ENCODE assay signal across 8 mouse cellular contexts in the genomic region with DNA sequence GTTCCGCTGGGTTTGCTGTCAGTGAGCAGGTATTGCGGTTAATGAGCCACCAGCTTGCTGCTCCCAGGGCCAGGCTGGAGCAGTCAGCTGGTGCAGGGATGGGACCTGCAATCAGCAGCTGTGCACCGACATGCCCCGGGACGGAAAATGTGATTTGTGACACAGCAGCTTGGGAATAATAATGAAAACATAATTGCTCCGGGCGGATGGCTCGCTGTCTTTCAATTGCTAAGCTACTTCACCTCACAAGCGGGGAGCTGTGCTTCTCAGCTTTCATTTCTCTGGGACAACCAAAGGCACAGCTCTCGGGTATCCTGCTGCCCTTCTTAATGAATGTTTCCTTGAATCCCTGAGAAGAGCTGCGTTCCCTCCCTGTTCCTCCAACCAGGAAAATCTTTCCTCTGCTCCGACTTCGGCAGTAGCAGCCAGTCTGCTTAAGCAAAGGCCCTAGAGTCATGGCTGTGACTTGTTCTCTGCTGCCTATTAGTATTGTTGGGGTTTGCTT.
A peak's percentile ranks its signal among the peaks of the same experiment; 100 is the strongest.
DNase-seq lines count a peak whose midpoint lies in the region; ATAC-seq and TF ChIP-seq lines count a peak whose summit lies in the region.

No protein-coding gene starts in this region.

- peak overlapping the region; percentile 45 for H3K4me3 ChIP-seq in embryonic facial prominence, embryonic 14.5 days (ENCODE audit: low read depth, low read length)
- peak overlapping the region; percentile 42 for H3K4me3 ChIP-seq in heart, postnatal 0 days (ENCODE audit: low read depth, low read length)
- H3K4me3 ChIP-seq in liver, embryonic 12.5 days = no peak overlapping the region; the same call in 1 of the 2 replicates

- H3K27me3 ChIP-seq in embryonic facial prominence, embryonic 14.5 days (replicated peaks; ENCODE audit: control insufficient read depth, insufficient read depth, low read length) = no peaks in the 10 kb centered on the region
- no peaks in the 10 kb centered on the region for H3K27me3 ChIP-seq in heart, postnatal 0 days (ENCODE audit: control insufficient read depth, insufficient read depth, low read length)
- H3K27me3 ChIP-seq in liver, embryonic 12.5 days (replicated peaks) = no peaks in the 10 kb centered on the region

- peaks cover 8% of the 10 kb centered on the region for H3K4me1 ChIP-seq in embryonic facial prominence, embryonic 14.5 days (ENCODE audit: control insufficient read depth, insufficient read depth, low read length)
- H3K4me1 ChIP-seq in heart, postnatal 0 days (ENCODE audit: control insufficient read depth, insufficient read depth) = no peaks in the 10 kb centered on the region
- no peaks in the 10 kb centered on the region for H3K4me1 ChIP-seq in liver, embryonic 12.5 days

- peak overlapping the region; percentile 76 for H3K4me2 ChIP-seq in embryonic facial prominence, embryonic 14.5 days (ENCODE audit: low read depth, low read length)
- H3K4me2 ChIP-seq in heart, postnatal 0 days (ENCODE audit: low read depth, low read length) = peak overlapping the region; percentile 61
- peak overlapping the region; percentile 27; the same call in 1 of the 2 replicates for H3K4me2 ChIP-seq in liver, embryonic 12.5 days

- H3K9me3 ChIP-seq in embryonic facial prominence, embryonic 14.5 days (ENCODE audit: control insufficient read depth, low read length) = no peaks in the 10 kb centered on the region
- no peaks in the 10 kb centered on the region for H3K9me3 ChIP-seq in heart, postnatal 0 days (replicated peaks; ENCODE audit: control insufficient read depth, low read length)
- H3K9me3 ChIP-seq in liver, embryonic 12.5 days (replicated peaks) = no peaks in the 10 kb centered on the region

- 5% methylated on average over 13 of the region's 13 CpGs for WGBS in embryonic facial prominence, embryonic 14.5 days
- 35% methylated on average over 13 of the region's 13 CpGs for WGBS in heart, postnatal 0 days
- WGBS in liver, embryonic 12.5 days (ENCODE audit: insufficient replicate concordance) = 61% methylated on average over 13 of the region's 13 CpGs

- ATAC-seq in embryonic facial prominence, embryonic 14.5 days (ENCODE audit: low read depth) = peak; percentile 78
- no peak for ATAC-seq in heart, postnatal 0 days (ENCODE audit: insufficient read depth, low read depth)
- ATAC-seq in liver, embryonic 12.5 days = no peak

- no peaks in the 10 kb centered on the region for H3K36me3 ChIP-seq in embryonic facial prominence, embryonic 14.5 days (ENCODE audit: control insufficient read depth, insufficient read depth, low read length)
- no peaks in the 10 kb centered on the region for H3K36me3 ChIP-seq in heart, postnatal 0 days (replicated peaks; ENCODE audit: control insufficient read depth, insufficient read depth, low read length)
- H3K36me3 ChIP-seq in liver, embryonic 12.5 days = no peaks in the 10 kb centered on the region

- peak overlapping the region; percentile 61 for H3K9ac ChIP-seq in embryonic facial prominence, embryonic 14.5 days (ENCODE audit: low read depth, low read length)
- no peak overlapping the region for H3K9ac ChIP-seq in heart, postnatal 0 days (replicated peaks; ENCODE audit: low read depth, low read length)
- H3K9ac ChIP-seq in liver, embryonic 12.5 days = no peak overlapping the region

- no peak for TF ChIP-seq EP300 in heart, postnatal 0 days (IDR thresholded peaks at IDR 0.05; ENCODE audit: low read depth)

- H3K27ac ChIP-seq in embryonic facial prominence, embryonic 14.5 days (replicated peaks; ENCODE audit: low read depth, low read length) = peak overlapping the region; percentile 22; the same call in 1 of the 2 replicates
- H3K27ac ChIP-seq in heart, postnatal 0 days (ENCODE audit: low read depth) = peak overlapping the region; percentile 7; the same call in 1 of the 2 replicates
- H3K27ac ChIP-seq in liver, embryonic 12.5 days = no peak overlapping the region

- no peak for TF ChIP-seq CTCF in heart, postnatal 0 days (IDR thresholded peaks at IDR 0.05; ENCODE audit: low read depth)

- peak; percentile 21 for DNase-seq in thymus, postnatal 4 days
- no peak for DNase-seq in thymus, postnatal 0 days (ENCODE audit: low spot score)
- DNase-seq in embryonic facial prominence, embryonic 14.5 days (ENCODE audit: low spot score) = peak; percentile 90
- DNase-seq in heart, postnatal 0 days (ENCODE audit: low spot score) = peak; percentile 15
- peak; percentile 49 to 66 for DNase-seq in kidney, postnatal 4 days
- peak; percentile 15 for DNase-seq in ovary, postnatal 10 days (ENCODE audit: low spot score)
- no peak for DNase-seq in c-Kit-positive CD71-positive TER-119-positive erythroid progenitor cells, embryonic 14.5 days (ENCODE audit: low spot score)

Comparison
In these comparisons a context has a peak if more than half of its experiments do, and no peak if none do; other contexts are left out.
1. DNase-seq: peak in thymus, postnatal 4 days (single experiment), embryonic facial prominence, embryonic 14.5 days (single experiment), heart, postnatal 0 days (single experiment), kidney, postnatal 4 days (2 of 2) and ovary, postnatal 10 days (single experiment); none in thymus, postnatal 0 days (single experiment) and c-Kit-positive CD71-positive TER-119-positive erythroid progenitor cells, embryonic 14.5 days (single experiment).
2. Peak in every context shown above with its lines, with median percentiles within 50 percentile points of each other: H3K4me2 ChIP-seq.